Mouse (Mus musculus) testis, adult 2 months (tissue): ENCODE measurements around the gene Mex3a.

ENCODE experiments used
- CTCF ChIP-seq: fragments of 200-500 bp; IDR thresholded peaks from 2 replicates; pipeline ENCODE4 v1.5.1; 2012; ENCODE audit warnings: low read depth, mild to moderate bottlenecking, inconsistent platforms, low read length, moderate library complexity; ENCODE audit not compliant: control insufficient read depth, insufficient read depth, insufficient replicate concordance
- POLR2A ChIP-seq: fragments of 200-500 bp; IDR thresholded peaks from 2 replicates; pipeline ENCODE4 v1.6.1; 2012; ENCODE audit warnings: low read depth, mild to moderate bottlenecking, inconsistent platforms, low read length, moderate library complexity; ENCODE audit not compliant: control insufficient read depth

DNA sequence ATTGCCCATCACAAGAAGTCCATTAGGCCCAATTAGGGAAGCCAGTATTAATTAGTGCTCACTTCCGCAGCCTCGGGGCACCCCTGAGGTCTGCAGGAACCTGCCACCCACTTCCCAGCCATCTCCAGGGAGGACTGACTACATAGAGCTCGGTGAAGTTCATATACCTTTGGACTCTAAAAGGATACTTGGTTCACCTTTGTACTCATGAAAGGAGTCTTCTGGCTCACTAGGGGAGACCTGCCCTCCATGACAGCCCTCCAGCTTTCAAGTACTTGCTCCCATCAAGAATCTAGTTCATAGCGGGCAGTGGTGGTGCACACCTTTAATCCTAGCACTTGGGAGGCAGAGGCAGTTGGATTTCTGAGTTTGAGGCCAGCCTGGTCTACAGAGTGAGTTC, 13.8 kb upstream of the Mex3a start:
- no peak for TF ChIP-seq CTCF
- TF ChIP-seq POLR2A: no peak
